In genomic region chr15:97890017-97890416, GRCm38 (mm10) we compare ENCODE assay signal across 14 mouse cellular contexts. TPM values are rescaled to one million over a fixed set of nuclear protein-coding genes. Genes with fewer than 3 reads are reported as not detected.
DNase-seq lines count a peak whose midpoint lies in the region; ATAC-seq lines count a peak whose summit lies in the region.
"Had no signal": no experiment of that assay in that cellular context is flagged by ENCODE, and none has a peak within 500 bp of the region (broad histone marks: within the 10 kb centered on the region; RNA-seq: fewer than 3 reads in every experiment).

No protein-coding gene starts in this region.

- H3K4me2 ChIP-seq in embryonic facial prominence, embryonic 14.5 days (ENCODE audit: low read depth, low read length), result no peak overlapping the region
- H3K4me2 ChIP-seq in kidney, embryonic 16.5 days (replicated peaks; ENCODE audit: low read depth, low read length), result no peak overlapping the region

- H3K36me3 ChIP-seq in embryonic facial prominence, embryonic 14.5 days (ENCODE audit: control insufficient read depth, insufficient read depth, low read length), result no peaks in the 10 kb centered on the region
- H3K36me3 ChIP-seq in embryonic facial prominence, embryonic 10.5 days (replicated peaks), result no peaks in the 10 kb centered on the region
- no peaks in the 10 kb centered on the region for H3K36me3 ChIP-seq in kidney, embryonic 16.5 days (ENCODE audit: insufficient read depth, low read length)

- H3K9me3 ChIP-seq in embryonic facial prominence, embryonic 14.5 days (ENCODE audit: control insufficient read depth, low read length), result no peaks in the 10 kb centered on the region
- no peaks in the 10 kb centered on the region for H3K9me3 ChIP-seq in embryonic facial prominence, embryonic 10.5 days
- H3K9me3 ChIP-seq in kidney, embryonic 16.5 days (ENCODE audit: low read length), result no peaks in the 10 kb centered on the region

- DNase-seq in embryonic facial prominence, embryonic 14.5 days (ENCODE audit: low spot score), result peak; percentile 34
- DNase-seq in embryonic facial prominence, embryonic 10.5 days (ENCODE audit: low spot score), result no peak
- peak; percentile 77 for DNase-seq in kidney, adult 9 months
- peak; percentile 65 for DNase-seq in retina, postnatal 1 day
- DNase-seq in gastrocnemius, adult 18-20 months (ENCODE audit: low spot score), result no peak
- DNase-seq in lung, postnatal 25 days (ENCODE audit: low spot score), result no peak
- DNase-seq: B cell, adult 2 months; gastrocnemius, postnatal 36 days; layer of hippocampus, adult 9-11 months; spleen, adult 18-20 months; thymus, adult 18-20 months had no signal

- H3K4me3 ChIP-seq in embryonic facial prominence, embryonic 14.5 days (ENCODE audit: low read depth, low read length), result no peak overlapping the region
- H3K4me3 ChIP-seq in embryonic facial prominence, embryonic 10.5 days, result no peak overlapping the region
- H3K4me3 ChIP-seq in kidney, embryonic 16.5 days (ENCODE audit: low read length), result no peak overlapping the region
- H3K4me3 ChIP-seq in brown adipose tissue, adult 24 weeks (ENCODE audit: insufficient read depth, low read depth, low read length), result no peak overlapping the region

- WGBS in embryonic facial prominence, embryonic 14.5 days, result 57% methylated on average over 11 of the region's 11 CpGs
- 76% methylated on average over 11 of the region's 11 CpGs for WGBS in embryonic facial prominence, embryonic 10.5 days
- WGBS in kidney, embryonic 16.5 days, result 59% methylated on average over 11 of the region's 11 CpGs

- no peak for ATAC-seq in embryonic facial prominence, embryonic 14.5 days (ENCODE audit: low read depth)
- no peak for ATAC-seq in kidney, embryonic 16.5 days (ENCODE audit: low FRiP score, low TSS enrichment)
- ATAC-seq: midbrain, embryonic 16.5 days had no signal

- no peak overlapping the region for H3K9ac ChIP-seq in embryonic facial prominence, embryonic 14.5 days (ENCODE audit: low read depth, low read length)
- no peak overlapping the region for H3K9ac ChIP-seq in kidney, embryonic 16.5 days (replicated peaks; ENCODE audit: low read length)

- H3K4me1 ChIP-seq in embryonic facial prominence, embryonic 14.5 days (ENCODE audit: control insufficient read depth, insufficient read depth, low read length), result no peaks in the 10 kb centered on the region
- H3K4me1 ChIP-seq in embryonic facial prominence, embryonic 10.5 days, result no peaks in the 10 kb centered on the region
- peaks cover 11% of the 10 kb centered on the region for H3K4me1 ChIP-seq in kidney, embryonic 16.5 days (ENCODE audit: insufficient read depth, low read length)
- H3K4me1 ChIP-seq in brown adipose tissue, adult 24 weeks (ENCODE audit: control insufficient read depth, insufficient read depth, insufficient read length, low read length), result peaks cover 4% of the 10 kb centered on the region; the same call in 1 of the 2 replicates

- no peak overlapping the region for H3K27ac ChIP-seq in embryonic facial prominence, embryonic 14.5 days (replicated peaks; ENCODE audit: low read depth, low read length)
- no peak overlapping the region for H3K27ac ChIP-seq in embryonic facial prominence, embryonic 10.5 days (replicated peaks)
- no peak overlapping the region for H3K27ac ChIP-seq in kidney, embryonic 16.5 days (ENCODE audit: low read length)
- peak overlapping the region; percentile 39; the same call in 1 of the 2 replicates for H3K27ac ChIP-seq in brown adipose tissue, adult 24 weeks (replicated peaks; ENCODE audit: low read depth, low read length)

- H3K27me3 ChIP-seq in embryonic facial prominence, embryonic 14.5 days (replicated peaks; ENCODE audit: control insufficient read depth, insufficient read depth, low read length), result no peaks in the 10 kb centered on the region
- no peaks in the 10 kb centered on the region for H3K27me3 ChIP-seq in embryonic facial prominence, embryonic 10.5 days (replicated peaks; ENCODE audit: low read depth, poor library complexity, severe bottlenecking)
- H3K27me3 ChIP-seq in kidney, embryonic 16.5 days (ENCODE audit: insufficient read depth, low read length), result no peaks in the 10 kb centered on the region

RNA-seq across cellular contexts. Expression of gene Vdr, which starts 20.4 kb away (rescaled TPM):
- 2.9 and 3.6 TPM in 2 replicates for polyA plus RNA-seq in embryonic facial prominence, embryonic 14.5 days (2014; fragmentation: Nextera tagmentation; extraction: Ambion mirVana)
- 0.59 and 0.82 TPM in 2 replicates for polyA plus RNA-seq in embryonic facial prominence, embryonic 10.5 days (2016; fragmentation: Nextera tagmentation; extraction: Ambion mirVana)
- polyA plus RNA-seq in kidney, embryonic 16.5 days (2015; fragmentation: Nextera tagmentation; extraction: Ambion mirVana), result 9.6 and 10.5 TPM in 2 replicates
- polyA plus RNA-seq in brown adipose tissue, adult 24 weeks (2012; ENCODE audit: insufficient read depth, insufficient read length, missing spikeins), result 0.25 and 1.5 TPM in 2 replicates
- under 1 TPM; 0.09 TPM for total RNA-seq in gastrocnemius, adult 18-20 months (2021)

RNA-seq across cellular contexts. Expression of gene Hdac7, which starts 45.7 kb away (rescaled TPM):
- polyA plus RNA-seq in embryonic facial prominence, embryonic 14.5 days (2014; fragmentation: Nextera tagmentation; extraction: Ambion mirVana), result 30.8 and 31.7 TPM in 2 replicates
- 26.6 and 30.2 TPM in 2 replicates for polyA plus RNA-seq in embryonic facial prominence, embryonic 10.5 days (2016; fragmentation: Nextera tagmentation; extraction: Ambion mirVana)
- polyA plus RNA-seq in kidney, embryonic 16.5 days (2015; fragmentation: Nextera tagmentation; extraction: Ambion mirVana), result 37.3 and 40.0 TPM in 2 replicates
- 10.0 and 10.2 TPM in 2 replicates for polyA plus RNA-seq in brown adipose tissue, adult 24 weeks (2012; ENCODE audit: insufficient read depth, insufficient read length, missing spikeins)
- total RNA-seq in gastrocnemius, adult 18-20 months (2021), result 10 to 100 TPM in 1 of 2 experiments, 1 to 10 TPM in 1; 6.2 to 10.3 TPM

Comparison
In these comparisons a context has a peak if more than half of its experiments do, and no peak if none do; other contexts are left out.
1. DNase-seq: peak in embryonic facial prominence, embryonic 14.5 days (single experiment), kidney, adult 9 months (single experiment) and retina, postnatal 1 day (single experiment); none in embryonic facial prominence, embryonic 10.5 days (single experiment), gastrocnemius, adult 18-20 months (single experiment) and lung, postnatal 25 days (single experiment).